Mouse (Mus musculus): ENCODE results near the gene Olfr229.
"Not testable (repeated sequence)": the region's sequence is repeated elsewhere in the genome, so short reads cannot be mapped to it uniquely, and the experiment has no call there.

Gene Olfr229

GRCm38 (mm10) chr9:39907036-39907435 lies at the start of gene Olfr229:
Gene Olfr229, plus strand, starts transcription at chr9:39907336.
- no peak for DNase-seq (ENCODE audit: low spot score in 2 of 2)

GRCm38 (mm10) chr9:39866122-39866521 lies 41.0 kb upstream of the Olfr229 start, which contains the start of gene Olfr972:
Gene Olfr972, plus strand, starts transcription at chr9:39866422.
- DNase-seq (ENCODE audit: low spot score in 2 of 2), result no peak

- DNase-seq (ENCODE audit: low spot score in 2 of 2), result not testable (repeated sequence)
Observed at GRCm38 (mm10) chr9:39871986-39872385, 35.1 kb upstream of the Olfr229 start.

- not testable (repeated sequence) for DNase-seq (ENCODE audit: low spot score in 2 of 2)
Observed at GRCm38 (mm10) chr9:39877541-39878396, 29.4 kb upstream of the Olfr229 start.

GRCm38 (mm10) chr9:39905106-39905505 lies 2.0 kb upstream of the Olfr229 start:
- DNase-seq (ENCODE audit: low spot score in 2 of 2), result no peak

- no peak for DNase-seq (ENCODE audit: low spot score in 2 of 2)
Observed at GRCm38 (mm10) chr9:39909939-39910338, 2.8 kb downstream of the Olfr229 start.

- DNase-seq (ENCODE audit: low spot score in 2 of 2), result not testable (repeated sequence)
Observed at GRCm38 (mm10) chr9:39927975-39928836, 21.1 kb downstream of the Olfr229 start.

GRCm38 (mm10) chr9:39928837-39929236 lies 21.7 kb downstream of the Olfr229 start:
- not testable (repeated sequence) for DNase-seq (ENCODE audit: low spot score in 2 of 2)

GRCm38 (mm10) chr9:39937201-39937600 lies 30.1 kb downstream of the Olfr229 start, which contains the start of gene Olfr974:
Gene Olfr974, plus strand, starts transcription at chr9:39937501.
- DNase-seq (ENCODE audit: low spot score in 2 of 2), result no peak

GRCm38 (mm10) chr9:39951946-39952345 lies 44.8 kb downstream of the Olfr229 start, which contains the start of gene Olfr975:
Gene Olfr975, minus strand, starts transcription at chr9:39952046.
- no peak for DNase-seq (ENCODE audit: low spot score in 2 of 2)

GRCm38 (mm10) chr9:39961033-39961432 lies 53.9 kb downstream of the Olfr229 start, which contains the start of gene Olfr976:
Gene Olfr976, minus strand, starts transcription at chr9:39961133.
- not testable (repeated sequence) for DNase-seq (ENCODE audit: low spot score in 2 of 2)

Data from urinary bladder, postnatal 4 days (tissue).